Mouse (Mus musculus): ENCODE data around the gene Scaf8. TPM values are rescaled to one million over a fixed set of nuclear protein-coding genes. Genes with fewer than 3 reads are reported as not detected.
"Not testable (repeated sequence)": the region's sequence is repeated elsewhere in the genome, so short reads cannot be mapped to it uniquely, and the experiment has no call there.

Scaf8 gene
- total RNA-seq, 4 experiments from 2014 or later = 25.8 to 30.8 (median 29.1) TPM

DNA sequence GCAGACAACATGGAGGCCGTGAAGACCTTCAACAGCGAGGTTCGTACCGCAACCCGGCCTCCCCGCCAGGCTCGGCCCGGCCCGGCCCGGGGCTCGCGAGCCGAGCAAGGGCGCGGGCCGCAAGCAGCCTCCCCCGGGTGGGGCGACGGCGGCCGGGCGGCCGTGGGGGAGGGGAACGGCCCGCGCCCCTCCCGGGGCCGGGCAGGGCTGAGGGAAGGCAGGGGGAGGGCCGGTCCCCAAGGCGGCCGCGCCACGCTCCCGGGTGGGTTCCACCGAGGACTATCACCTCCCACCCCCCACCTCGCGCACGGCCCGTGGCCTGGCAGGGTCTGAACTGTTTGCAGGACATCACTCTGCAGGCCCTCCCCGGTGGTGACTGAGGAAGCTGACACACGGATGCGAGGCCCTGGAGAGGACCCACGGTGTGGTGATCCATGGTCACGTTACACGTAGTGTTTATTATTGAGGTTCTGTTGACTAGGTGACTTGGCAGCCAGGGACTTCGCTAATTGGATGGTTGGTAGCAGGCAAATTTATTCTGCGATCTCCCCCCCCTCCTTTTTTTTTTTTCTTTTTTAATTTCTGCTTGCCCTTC is 705 bp downstream of the Scaf8 start:
- peak; percentile 27 for DNase-seq (ENCODE audit: low spot score)

DNA sequence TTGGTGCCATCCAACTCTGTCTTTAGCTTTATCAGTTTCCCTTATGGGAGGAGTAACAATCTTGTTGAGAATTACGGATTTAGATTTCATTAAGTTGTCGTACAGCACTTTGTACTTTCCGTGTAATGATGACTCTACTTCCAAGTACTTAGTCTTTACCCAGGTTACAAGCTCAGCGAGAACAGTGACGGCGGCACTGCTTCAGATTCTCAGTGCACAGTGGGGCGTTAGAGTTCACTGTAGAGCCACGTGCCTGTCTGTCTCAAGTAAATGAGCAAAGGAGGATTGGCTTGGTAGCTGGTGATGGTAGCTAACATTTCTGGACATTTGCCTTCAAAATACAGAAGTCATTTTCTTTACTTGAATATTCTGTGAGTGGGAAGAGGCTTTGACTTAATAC is 6.2 kb downstream of the Scaf8 start:
- not testable (repeated sequence) for DNase-seq (ENCODE audit: low spot score)

DNA sequence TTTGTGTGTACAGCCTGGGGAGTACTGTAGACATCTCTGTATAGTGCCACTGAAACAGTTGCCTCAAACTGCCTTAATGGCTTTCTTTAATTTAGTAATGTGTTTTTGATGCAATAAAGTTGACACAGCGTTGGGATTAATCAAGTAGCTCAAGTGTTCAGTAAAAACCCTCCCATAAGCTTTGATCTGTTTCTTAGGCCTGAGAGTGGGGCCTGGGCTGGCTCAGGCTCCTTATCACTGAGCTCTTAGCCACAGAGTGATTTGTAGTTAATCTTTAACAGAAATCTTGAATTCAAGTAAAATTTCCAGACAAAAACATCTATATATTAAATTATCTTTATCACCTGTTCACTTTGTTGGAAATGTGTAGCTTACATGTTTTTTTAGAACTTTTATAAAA is 8.8 kb downstream of the Scaf8 start:
- not testable (repeated sequence) for DNase-seq (ENCODE audit: low spot score)

DNA sequence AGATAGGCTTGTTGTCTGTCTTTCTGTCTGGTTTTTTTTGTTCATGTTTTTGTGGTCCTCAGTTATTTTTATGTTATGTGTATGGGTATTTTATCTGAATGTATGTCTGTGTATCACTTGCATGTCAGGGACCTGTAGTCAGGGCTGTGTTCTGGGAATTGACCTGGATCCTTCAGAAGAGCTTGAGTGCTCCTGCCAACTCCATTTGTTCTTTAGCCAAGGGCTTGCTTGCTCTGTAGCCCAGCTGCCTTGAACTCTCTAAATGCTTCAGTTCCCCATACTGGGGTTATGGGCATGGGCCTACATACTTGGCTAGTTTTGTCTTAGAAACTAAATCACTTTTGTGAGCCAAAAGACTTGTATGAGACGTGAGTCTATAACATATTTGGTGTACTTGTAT is 13.9 kb downstream of the Scaf8 start:
- no peak for DNase-seq (ENCODE audit: low spot score)

DNA sequence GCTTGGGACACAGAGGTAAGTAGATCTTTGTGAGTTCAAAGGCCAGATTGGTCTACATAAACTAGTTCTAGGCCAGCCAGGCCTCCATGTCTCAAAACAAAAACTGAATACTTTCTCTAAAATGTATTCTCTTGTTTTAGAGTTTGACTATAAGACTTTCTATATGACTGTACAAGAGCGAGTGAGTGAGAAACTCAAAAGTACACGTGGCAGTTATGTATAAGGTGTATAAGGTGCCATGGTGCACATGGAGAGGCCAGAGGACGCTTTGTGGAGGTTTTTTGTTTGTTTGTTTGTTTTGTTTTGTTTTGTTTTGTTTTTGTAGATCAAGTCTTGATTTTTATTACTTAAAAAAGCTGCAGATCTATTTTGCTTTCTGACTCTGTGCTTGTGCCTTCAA is 15.0 kb downstream of the Scaf8 start:
- DNase-seq (ENCODE audit: low spot score) = no peak

DNA sequence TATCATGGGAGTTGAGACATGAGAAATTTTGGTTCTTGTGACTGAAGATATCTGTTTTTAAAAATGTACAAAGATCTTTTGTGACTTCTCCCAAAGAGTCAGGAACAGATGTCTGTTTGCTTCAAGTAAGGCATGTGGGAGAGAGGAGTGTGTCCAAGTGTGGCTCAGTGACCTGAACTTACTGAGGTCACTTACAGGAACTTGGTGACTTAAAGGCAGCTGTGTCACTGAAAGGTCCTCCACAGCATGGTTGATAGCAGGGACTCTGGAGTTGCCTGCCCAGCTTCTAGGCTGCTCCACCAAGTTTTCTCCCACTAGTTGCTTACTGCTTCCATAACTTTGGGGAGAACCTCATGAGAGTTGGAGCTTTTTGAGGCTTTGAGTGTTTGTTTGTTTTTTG is 20.6 kb downstream of the Scaf8 start:
- no peak for DNase-seq (ENCODE audit: low spot score)

DNA sequence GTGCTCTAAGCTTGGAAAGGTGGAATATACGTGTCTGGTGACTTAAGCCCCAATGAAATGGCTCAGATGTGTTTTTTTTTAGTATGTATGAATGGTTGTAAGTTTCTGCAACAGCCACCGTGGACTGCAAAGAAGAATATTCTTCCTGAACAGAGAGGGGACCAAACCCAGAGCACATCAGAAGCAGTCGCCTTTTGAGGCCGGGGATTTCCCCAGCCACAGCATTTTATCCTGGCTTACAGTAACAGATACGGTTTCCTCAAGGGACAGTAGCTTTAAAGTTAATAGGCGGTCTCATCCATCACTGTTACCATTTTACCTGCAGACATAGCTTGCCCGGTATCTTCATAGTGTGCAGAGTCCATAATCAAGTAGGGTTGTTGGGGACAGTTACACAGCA is 21.4 kb downstream of the Scaf8 start:
- no peak for DNase-seq (ENCODE audit: low spot score)

DNA sequence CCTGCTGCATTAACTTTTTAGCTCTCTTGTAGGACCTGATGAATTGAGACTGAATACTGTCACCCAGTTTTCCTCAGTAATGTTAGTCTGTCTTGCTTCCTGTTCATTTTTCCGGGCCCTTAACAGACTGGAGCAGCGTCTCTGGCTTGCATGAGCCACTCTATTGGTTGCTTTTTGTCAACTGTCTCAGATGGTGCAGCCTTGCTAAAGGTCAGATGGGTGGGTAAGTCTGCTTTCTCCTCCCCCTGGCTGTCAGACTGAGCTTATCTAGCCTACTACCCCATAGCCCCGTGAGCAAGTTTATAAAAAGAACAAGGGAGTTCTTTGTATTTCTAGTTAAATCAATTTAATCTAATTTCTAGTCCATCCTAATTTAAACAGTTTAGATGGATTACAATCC is 23.6 kb downstream of the Scaf8 start:
- no peak for DNase-seq (ENCODE audit: low spot score)

DNA sequence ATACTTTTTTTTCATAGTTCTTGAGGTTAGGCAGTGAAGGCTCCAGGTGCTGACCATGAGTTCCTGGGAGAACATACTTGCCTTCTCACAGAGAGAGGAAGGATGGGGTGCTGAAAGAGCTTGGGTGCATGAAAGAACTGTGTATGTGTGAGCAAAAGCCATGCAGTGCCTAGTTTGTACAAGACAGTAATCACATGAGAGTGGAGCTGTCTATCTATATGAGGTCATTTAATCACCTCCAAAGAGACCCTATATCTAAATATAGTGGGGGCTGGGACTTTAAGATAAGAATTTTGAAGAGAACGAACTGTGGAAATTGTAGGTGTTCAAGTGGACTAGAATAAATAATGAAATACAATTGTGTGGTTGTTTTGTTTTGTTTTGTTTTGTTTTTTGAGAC is 25.3 kb downstream of the Scaf8 start:
- DNase-seq (ENCODE audit: low spot score) = no peak

DNA sequence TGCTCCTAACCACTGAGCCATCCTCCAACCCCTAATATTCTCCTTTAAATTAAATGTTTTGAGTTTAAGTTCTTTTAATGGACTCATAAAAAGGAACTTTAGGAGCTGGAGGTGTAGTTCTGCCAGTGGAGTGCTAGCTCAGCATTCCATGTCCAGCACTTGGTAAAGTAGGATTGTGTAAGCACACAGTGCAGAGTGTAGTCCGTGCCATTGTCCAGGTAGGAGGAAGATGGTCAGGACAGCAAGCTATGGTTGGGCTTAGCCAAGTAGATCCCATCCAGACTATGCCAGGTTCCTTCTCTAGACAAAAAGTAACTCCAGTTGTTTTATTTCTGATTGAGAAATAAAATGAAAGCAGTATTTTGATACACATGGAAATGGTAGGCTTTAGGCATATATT is 34.1 kb downstream of the Scaf8 start:
- DNase-seq (ENCODE audit: low spot score) = no peak

DNA sequence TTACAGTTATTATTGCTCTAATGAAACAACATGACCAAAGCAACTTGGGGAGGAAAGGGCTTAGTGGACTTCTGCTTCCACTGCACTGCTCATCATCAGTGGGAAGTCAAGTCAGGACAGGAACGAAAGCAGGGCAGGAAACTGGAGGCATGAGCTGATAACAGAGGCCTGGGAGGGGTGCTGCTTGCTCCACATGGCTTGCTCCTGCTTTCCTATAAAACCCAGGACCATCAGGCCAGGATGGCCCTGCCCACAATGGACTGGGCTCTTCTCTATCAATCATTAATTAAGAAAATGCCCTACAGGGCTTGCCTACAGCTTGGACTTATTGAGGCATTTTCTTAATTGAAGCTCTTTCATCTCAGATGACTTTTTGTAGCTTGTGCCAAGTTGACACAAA is 34.8 kb downstream of the Scaf8 start:
- DNase-seq (ENCODE audit: low spot score) = no peak

DNA sequence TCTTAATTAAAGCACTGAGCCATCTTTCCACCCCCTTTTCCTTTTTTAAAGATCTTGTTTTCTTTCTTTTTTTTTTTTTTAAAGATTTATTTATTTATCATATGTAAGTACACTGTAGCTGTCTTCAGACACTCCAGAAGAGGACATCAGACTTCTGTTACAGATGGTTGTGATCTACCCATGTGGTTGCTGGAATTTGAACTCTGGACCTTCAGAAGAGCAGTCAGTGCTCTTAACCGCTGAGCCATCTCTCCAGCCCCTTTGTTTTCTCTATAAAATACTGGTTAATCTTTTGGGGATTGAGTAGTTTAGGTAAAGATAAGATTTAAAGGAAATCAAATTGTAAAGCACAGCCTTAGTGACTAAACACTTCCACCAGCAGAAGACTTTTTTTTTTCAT is 35.9 kb downstream of the Scaf8 start:
- not testable (repeated sequence) for DNase-seq (ENCODE audit: low spot score)

DNA sequence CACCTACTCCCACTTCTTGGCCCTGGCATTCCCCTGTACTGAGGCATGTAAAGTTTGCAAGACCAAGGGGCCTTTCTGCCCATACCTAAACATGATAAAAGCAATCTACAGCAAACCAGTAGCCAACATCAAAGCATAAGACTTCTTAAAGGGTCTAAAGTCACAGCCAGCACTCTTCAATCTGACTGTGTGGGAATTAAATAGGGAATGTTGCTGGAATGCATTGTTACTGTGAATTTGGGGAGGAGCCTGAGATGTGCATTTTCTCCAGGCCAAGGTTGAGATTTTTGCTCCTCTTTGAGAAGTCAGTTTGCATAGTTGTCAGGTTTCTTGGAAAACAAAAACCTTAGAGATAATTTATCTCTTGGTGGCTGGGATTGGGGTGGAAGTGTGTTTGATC is 36.4 kb downstream of the Scaf8 start:
- no peak for DNase-seq (ENCODE audit: low spot score)

DNA sequence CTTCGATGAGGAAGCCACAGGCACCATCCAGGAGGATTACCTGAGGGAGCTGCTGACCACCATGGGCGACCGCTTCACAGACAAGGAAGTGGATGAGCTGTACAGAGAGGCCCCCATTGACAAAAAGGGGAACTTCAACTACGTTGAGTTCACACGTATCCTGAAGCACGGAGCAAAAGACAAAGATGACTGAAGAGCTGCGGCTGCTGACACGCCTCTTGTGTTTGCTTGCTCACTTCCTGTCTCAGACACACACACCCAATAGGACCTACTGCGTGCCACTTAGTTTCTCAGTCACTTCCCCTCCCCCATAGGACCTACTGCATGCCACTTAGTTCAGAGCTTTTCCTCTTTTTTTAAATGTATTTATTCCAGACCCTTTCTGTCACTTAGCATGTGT is 41.4 kb downstream of the Scaf8 start:
- DNase-seq (ENCODE audit: low spot score) = not testable (repeated sequence)

DNA sequence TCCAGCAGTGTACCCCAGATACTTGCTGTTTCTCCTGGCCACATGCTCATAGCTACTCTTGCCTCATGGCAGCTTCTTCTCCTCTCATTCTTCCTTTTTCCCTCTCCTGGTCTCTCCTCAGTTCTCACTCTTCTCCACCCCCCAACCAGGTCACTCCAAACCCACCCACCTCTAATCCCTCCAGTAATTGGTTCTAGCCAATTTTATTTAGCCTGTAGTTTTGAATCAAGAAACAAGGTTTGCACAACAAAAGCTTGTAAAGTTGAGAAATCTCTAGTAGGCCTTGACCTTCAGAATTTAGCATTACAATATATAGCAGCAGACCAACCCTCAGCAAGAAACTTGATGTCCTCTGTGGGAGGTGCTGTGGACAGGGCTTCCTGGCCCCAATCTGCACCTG is 42.2 kb downstream of the Scaf8 start:
- no peak for DNase-seq (ENCODE audit: low spot score)

DNA sequence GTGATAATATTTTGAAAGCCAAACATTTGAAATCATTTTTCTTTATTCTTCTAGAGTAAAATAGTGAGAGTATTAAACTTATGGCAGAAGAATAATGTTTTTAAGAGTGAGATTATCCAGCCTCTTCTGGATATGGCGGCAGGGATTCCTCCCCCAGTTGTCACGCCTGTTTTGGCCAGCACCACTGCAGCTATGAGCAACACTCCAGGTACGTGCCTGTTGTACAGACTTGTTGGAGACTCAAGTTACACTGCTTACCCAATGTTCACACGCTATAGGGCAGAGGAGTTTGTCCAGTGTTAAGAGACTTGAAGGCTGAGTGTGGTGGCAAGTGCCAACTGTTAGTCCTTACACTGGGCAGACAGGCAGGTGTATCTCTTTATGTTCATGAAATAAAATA is 48.1 kb downstream of the Scaf8 start:
- no peak for DNase-seq (ENCODE audit: low spot score)

DNA sequence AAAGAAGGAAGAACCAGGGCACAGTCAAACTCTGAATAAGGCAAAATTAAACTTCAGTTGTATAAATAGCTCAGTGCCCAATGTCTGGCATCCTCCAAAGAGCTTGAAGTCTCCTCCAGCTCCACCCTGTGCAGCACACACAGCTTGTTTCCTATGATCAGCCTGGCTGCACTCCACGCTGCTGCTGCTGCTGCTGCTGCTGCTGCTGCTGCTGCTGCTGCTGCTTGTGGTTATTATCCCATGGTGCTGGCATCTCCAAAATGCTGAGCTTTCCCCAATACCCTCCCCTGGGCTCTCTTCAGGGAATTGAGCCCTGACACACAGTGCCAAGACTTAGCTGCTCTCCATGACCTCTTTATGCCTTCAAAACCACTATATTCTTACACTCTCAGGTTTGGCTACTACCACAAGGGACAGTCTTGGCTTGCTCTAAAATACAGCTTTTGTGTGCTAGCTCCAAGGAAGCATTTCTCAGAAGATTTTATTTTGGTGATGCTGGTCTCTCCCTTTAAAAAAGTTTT is 65.7 kb downstream of the Scaf8 start:
- DNase-seq (ENCODE audit: low spot score) = not testable (repeated sequence)

DNA sequence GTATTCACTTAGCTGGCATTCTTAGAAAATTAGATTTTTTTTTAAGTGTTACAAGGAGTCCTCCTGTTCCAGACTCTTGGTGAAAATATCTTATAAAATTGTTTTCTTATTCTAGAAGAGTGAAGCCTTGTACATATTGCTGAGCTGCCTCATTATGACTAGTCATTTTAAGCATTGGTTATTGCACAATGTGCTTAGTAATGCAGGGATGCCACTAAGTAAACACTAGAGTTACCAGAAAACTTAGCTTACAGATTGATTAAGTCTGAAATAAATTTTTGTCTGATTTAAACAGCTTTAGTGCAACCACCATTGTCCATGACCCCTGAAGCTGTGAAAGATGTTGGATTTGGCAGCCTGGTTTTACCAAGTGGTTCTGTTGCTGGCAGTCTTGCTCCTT is 80.7 kb downstream of the Scaf8 start:
- not testable (repeated sequence) for DNase-seq (ENCODE audit: low spot score)

DNA sequence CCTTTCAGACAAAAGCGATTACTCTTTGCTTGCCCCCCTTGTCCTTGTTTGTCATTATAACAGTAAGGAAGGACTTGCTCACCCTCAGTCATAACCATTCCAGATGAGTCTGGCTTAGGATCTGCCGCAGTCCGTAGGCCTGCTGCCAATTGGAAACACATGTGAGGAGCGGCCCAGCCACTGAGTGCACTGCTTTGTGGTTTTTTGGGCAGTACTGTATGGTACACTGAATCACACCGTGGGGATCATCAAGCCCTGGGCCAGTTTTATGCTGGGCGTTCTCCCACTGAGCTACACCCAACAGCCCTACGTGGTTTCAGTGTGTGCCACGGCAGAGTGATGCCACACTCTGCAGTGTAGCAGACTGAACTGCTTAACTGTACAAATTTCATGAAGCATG is 85.6 kb downstream of the Scaf8 start:
- peak; percentile 27 for DNase-seq (ENCODE audit: low spot score)

DNA sequence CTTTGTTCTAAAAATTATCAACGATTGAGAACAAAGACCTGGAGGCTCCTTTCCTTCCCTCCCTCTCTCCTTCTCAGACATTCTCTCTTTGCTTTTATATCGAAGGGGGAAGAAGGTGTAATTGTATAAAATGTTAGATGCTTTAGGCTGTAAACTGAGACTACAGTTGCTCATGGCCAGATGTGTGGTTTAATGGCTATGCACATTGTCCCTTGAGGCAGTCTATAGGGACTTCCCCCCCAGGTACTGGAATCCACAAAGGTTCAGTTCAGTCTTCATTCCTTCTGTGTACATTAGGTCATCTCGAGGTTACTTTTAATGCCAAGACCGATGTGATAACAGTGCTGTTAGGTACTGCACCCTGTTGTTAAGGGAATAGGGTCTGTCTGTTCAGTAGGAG is 89.1 kb downstream of the Scaf8 start:
- no peak for DNase-seq (ENCODE audit: low spot score)

DNA sequence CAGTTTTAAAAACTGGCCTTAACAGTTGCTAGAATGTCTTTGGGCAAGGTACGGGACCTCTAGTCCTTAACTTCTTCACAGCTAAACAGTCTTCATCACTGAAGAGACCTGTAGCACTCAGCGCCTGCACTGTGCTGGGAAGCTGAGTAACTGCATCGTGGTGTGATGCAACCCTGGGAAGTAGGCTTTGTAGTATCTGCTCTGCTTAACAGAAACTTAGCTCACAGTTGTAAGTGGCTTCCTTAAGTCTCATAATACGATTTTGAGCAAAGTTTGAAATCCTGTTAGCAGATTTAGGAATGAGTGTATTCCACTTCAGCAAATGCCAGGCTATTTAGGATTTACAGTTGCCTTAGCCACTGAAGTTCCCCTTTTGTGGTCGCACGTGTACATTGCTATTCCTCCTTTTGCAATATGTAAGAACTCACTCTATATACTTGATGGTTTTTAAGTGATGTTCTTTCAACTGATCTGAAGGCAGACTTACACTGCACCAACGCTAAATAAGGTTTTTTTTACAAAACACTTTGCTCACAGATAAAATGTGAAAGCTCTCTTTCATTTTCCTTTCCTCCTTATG is 90.1 kb downstream of the Scaf8 start:
- no peak for DNase-seq (ENCODE audit: low spot score)

DNA sequence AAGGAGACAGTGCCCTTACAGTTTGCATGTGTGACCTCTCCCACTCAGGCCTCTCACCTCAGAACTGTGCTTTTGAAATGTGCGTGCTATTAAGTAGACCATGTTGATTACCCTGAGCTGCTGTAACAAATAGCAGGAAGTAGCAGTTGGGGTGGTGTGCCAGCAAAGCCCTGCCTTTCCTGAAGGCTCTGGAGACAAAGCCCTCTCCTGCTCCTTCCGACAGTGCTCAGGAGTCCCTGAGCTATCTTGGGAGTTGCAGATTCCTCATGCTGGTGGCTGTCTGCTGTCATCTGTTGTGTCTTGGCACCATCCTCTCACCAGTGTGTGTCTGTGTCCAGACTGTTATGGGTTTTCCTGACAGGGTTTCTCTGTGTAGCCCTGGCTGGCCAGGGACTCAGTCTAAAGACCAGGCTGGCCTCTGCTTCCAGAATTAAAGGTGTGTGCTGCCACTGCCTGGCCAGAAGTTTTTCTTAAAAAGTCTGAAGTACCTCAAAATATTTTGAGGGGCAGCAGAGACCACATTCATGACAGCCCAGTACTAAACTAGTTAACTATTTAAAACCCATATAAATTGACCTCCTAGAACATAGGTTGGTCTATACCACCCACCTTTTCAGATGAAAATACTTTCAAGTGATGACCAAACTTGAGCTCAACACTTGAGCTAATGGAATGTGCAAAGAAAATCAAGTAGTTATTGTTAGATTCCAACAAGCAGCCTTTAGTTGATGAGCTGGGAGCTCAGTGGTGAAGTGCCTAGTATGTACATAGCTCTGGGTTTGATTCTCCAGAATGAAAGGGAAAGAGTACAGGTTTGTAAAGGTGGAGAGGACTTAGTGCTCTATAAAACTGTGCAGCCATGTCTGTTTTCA is 92.0 kb downstream of the Scaf8 start:
- no peak for DNase-seq (ENCODE audit: low spot score)
